Mouse (Mus musculus) liver, embryonic 11.5 days (tissue): Measurements from ENCODE around the gene Elf3. TPM values are rescaled to one million over a fixed set of nuclear protein-coding genes. Genes with fewer than 3 reads are reported as not detected.

Source experiments
- ATAC-seq: fragments of 200-750 bp; cut with Nextera tagmentation; replicated peaks from 2 replicates; pipeline ENCODE4 v1.8.0; 2017; ENCODE audit warnings: moderate number of reproducible peaks, mild to moderate bottlenecking, moderate TSS enrichment, moderate library complexity; ENCODE audit not compliant: low FRiP score
- DNase-seq: peaks from one replicate; pipeline ENCODE4 v3.0.0-alpha.2; 2017; ENCODE audit warnings: low spot score
- H3K27ac ChIP-seq: fragments of 300-500 bp; sonication (generic); 2 replicates; pipeline ENCODE4 v1.5.1; 2014; ENCODE audit warnings: mild to moderate bottlenecking, low read depth, low read length, control low read depth
- H3K27me3 ChIP-seq: fragments of 300-500 bp; sonication (generic); replicated peaks from 2 replicates; pipeline ENCODE4 v1.6.1; 2014; ENCODE audit warnings: low read length, mixed read lengths; ENCODE audit not compliant: control insufficient read depth, insufficient read depth
- H3K36me3 ChIP-seq: fragments of 300-500 bp; sonication (generic); 2 replicates; pipeline ENCODE4 v1.6.1; 2014; ENCODE audit warnings: mild to moderate bottlenecking, low read length, moderate library complexity, mixed read lengths; ENCODE audit not compliant: control insufficient read depth, insufficient read depth
- H3K4me1 ChIP-seq: fragments of 300-500 bp; sonication (generic); replicated peaks from 2 replicates; pipeline ENCODE4 v1.6.1; 2014; ENCODE audit warnings: low read length, mixed read lengths; ENCODE audit not compliant: control insufficient read depth, insufficient read depth
- H3K4me2 ChIP-seq: fragments of 300-500 bp; sonication (generic); 2 replicates; pipeline ENCODE4 v1.6.1; 2014; ENCODE audit warnings: mild to moderate bottlenecking, control low read depth, moderate library complexity
- H3K4me3 ChIP-seq: fragments of 300-500 bp; sonication (generic); 2 replicates; pipeline ENCODE4 v1.5.1; 2014; ENCODE audit warnings: low read depth, low read length, control low read depth
- H3K9ac ChIP-seq: fragments of 300-500 bp; sonication (generic); 2 replicates; pipeline ENCODE4 v1.6.1; 2014; ENCODE audit warnings: low read depth, low read length, control low read depth
- H3K9me3 ChIP-seq: fragments of 300-500 bp; sonication (generic); 2 replicates; pipeline ENCODE4 v1.6.1; 2016; ENCODE audit warnings: low read length, inconsistent platforms, mixed read lengths; ENCODE audit not compliant: control insufficient read depth
- WGBS: fragments of 180-500 bp; shearing (Covaris S2); extraction: QIAGEN DNeasy Blood & Tissue Kit; methylation state at CpG from one replicate; pipeline ENCODE4 v1.1.7; 2014; 5-methylcytosine and 5-hydroxymethylcytosine counted together
- polyA plus RNA-seq: library from polyadenylated mRNA; unstranded; fragments of >200 nt; fragmentation: Nextera tagmentation; extraction: Ambion mirVana; gene quantifications from 2 replicates; pipeline ENCODE4 v1.2.1, GENCODE M21; 2014

The Elf3 gene
- 2.0 and 2.4 TPM in 2 replicates for polyA plus RNA-seq

DNA sequence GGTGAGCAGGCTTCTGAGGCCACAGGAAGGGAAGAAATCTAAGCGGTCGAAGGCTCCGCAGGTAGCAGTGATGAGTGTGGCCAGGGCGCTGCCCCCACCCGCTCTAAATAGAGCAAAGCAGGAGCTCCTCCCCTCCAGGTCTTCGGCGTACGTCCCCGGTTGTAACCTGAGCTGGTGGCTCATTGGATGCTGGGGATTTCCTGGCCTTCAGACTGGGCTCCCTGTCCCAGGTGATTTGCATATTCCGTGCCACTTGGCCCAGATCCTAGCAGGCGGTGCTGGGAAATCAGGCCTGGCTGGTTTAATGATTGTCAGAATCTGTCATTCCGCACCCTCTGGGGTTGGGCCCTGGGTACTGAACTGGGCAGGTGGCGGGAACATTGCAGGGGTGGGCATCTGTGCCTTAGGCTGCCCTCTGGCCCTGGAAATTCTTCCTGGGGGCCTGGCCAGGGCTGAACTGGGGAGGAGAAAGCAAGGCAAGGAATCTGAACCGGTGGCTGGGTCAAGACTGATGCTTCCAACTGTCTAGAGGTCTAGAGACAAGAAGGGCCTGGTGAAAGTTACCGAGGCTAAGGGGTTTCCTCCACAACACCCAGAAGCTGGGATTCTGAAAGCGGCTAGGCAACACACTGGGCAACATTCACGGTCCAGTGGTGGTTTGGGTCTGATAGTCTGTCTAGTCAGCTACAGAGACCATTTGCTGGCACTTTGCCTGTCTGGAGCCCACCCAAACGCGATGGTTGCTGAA is at the start of gene Elf3:
Elf3 (minus strand) TSS at position 189 of the 748 bp plus-strand sequence.
- 19% methylated on average over 19 of the region's 19 CpGs for WGBS
- H3K9ac ChIP-seq, result peak within 1 kb of the TSS; percentile 55
- no peaks in the 10 kb centered on the region for H3K9me3 ChIP-seq
- peaks cover 3% of the 10 kb centered on the region for H3K36me3 ChIP-seq
- no peaks in the 10 kb centered on the region; the same call in 1 of the 2 replicates for H3K27me3 ChIP-seq
- H3K27ac ChIP-seq, result peak within 1 kb of the TSS; percentile 29; the same call in 1 of the 2 replicates
- DNase-seq (peak; percentile 45), ATAC-seq (peak; percentile 58)
- peaks cover 7% of the 10 kb centered on the region; the same call in 1 of the 2 replicates for H3K4me1 ChIP-seq
- H3K4me2 ChIP-seq, result peak within 1 kb of the TSS; percentile 66
- peak within 1 kb of the TSS; percentile 28; the same call in 1 of the 2 replicates for H3K4me3 ChIP-seq

GRCm38 (mm10) chr1:135290908-135291307 is 32.5 kb upstream of the Elf3 start:
- Histone ChIP-seq H3K4me3 (no peak overlapping the region), H3K4me1 (no peaks in the 10 kb centered on the region), H3K36me3 (0 out of 2 replicates have a peak, but pooled peaks cover 6% of the 10 kb centered on the region), H3K9ac (no peak overlapping the region), H3K27me3 (no peaks in the 10 kb centered on the region), H3K4me2 (no peak overlapping the region), H3K27ac (no peak overlapping the region), H3K9me3 (no peaks in the 10 kb centered on the region)
- ATAC-seq, result no peak
- 85% methylated on average over 5 of the region's 5 CpGs for WGBS
- DNase-seq, result no peak

DNA sequence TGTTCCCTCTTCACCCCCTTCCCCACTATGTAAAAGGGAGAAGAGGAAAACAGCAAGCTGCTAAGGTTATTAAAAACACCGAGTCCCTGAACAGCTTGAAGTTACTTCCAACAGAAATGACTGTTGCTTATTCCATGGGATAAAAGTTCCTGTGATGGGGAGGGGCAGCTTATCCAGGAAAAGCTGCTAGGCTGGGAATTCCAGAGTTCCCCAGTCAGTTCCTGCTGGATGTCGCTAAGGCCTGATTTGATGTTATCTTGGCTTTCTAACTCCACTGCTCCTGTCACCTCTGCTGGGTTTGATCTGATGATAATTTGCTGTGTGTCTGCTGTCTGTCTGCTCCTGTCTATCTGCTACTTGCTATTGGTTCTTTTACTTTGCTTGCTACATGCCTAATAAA is 27.9 kb upstream of the Elf3 start:
- Histone ChIP-seq H3K27ac (no peak overlapping the region), H3K27me3 (no peaks in the 10 kb centered on the region), H3K4me1 (no peaks in the 10 kb centered on the region), H3K36me3 (no peaks in the 10 kb centered on the region), H3K9ac (no peak overlapping the region), H3K4me2 (no peak overlapping the region), H3K9me3 (no peaks in the 10 kb centered on the region), H3K4me3 (no peak overlapping the region)
- 61% methylated on average over 2 of the region's 2 CpGs for WGBS
- no peak for ATAC-seq
- DNase-seq, result no peak

- H3K4me2 ChIP-seq, result peak within 1 kb of the TSS; percentile 96
- under 1% methylated on average over 37 of the region's 39 CpGs for WGBS
- H3K4me3 ChIP-seq, result peak within 1 kb of the TSS; percentile 65
- no peaks in the 10 kb centered on the region for H3K27me3 ChIP-seq
- peak within 1 kb of the TSS; percentile 62; the same call in 1 of the 2 replicates for H3K27ac ChIP-seq
- H3K9ac ChIP-seq, result peak within 1 kb of the TSS; percentile 75
- no peaks in the 10 kb centered on the region; the same call in 1 of the 2 replicates for H3K36me3 ChIP-seq
- ATAC-seq (peak; percentile 82), DNase-seq (peak; percentile 66)
- H3K9me3 ChIP-seq, result no peaks in the 10 kb centered on the region
- no peaks in the 10 kb centered on the region for H3K4me1 ChIP-seq
Measured at GRCm38 (mm10) chr1:135283826-135284291, 25.5 kb upstream of the Elf3 start, which contains the start of gene Rnpep. Rnpep (minus strand) TSS chr1:135284084.

GRCm38 (mm10) chr1:135283287-135283825 is 25.0 kb upstream of the Elf3 start:
- H3K4me2 ChIP-seq, result peak overlapping the region; percentile 96
- under 1% methylated on average over 48 of the region's 48 CpGs for WGBS
- H3K4me1 ChIP-seq, result no peaks in the 10 kb centered on the region
- ATAC-seq (peak; percentile 77), DNase-seq (peak; percentile 70)
- H3K36me3 ChIP-seq, result no peaks in the 10 kb centered on the region; the same call in 1 of the 2 replicates
- peak overlapping the region; percentile 62; the same call in 1 of the 2 replicates for H3K27ac ChIP-seq
- H3K27me3 ChIP-seq, result no peaks in the 10 kb centered on the region
- H3K4me3 ChIP-seq, result peak overlapping the region; percentile 65
- H3K9me3 ChIP-seq, result no peaks in the 10 kb centered on the region
- peak overlapping the region; percentile 75 for H3K9ac ChIP-seq

DNA sequence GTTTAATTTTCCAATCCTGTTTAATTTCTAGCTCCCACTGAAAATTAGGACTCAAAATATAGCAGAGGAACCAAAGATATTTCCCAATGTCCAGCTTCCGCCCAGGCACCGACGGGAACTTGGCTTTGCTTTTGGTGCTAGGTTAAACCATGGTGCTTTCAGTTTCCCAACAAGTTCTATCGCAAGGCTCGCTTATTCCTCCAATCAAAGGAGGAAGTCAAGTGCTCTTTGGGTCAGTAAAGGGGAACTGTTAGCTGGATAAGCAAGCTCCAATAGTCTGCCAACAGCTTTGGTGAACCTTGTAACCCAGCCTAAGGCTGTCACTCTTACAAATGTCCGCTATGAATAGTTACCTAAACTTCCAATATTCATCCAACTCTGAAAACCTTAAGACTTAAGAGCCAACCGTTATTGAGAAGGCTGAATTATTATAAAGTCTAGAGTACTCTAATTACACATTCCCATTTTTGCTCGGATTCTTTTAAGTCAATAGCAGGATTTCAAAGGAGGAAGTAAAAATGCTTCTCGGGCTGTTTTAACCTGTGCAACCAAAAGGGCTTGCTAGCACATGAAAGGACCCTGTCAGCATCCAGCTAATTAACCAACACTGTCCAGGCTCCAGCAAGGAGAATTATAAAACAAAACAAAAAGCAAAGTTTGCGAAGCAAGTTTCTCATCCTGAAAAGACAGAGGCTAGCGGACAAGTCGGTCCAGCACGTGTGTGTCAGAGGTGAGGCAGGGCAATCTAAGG is 24.3 kb upstream of the Elf3 start:
- Histone ChIP-seq H3K9me3 (no peaks in the 10 kb centered on the region), H3K9ac (peak overlapping the region; percentile 75), H3K36me3 (no peaks in the 10 kb centered on the region; the same call in 1 of the 2 replicates), H3K4me3 (peak overlapping the region; percentile 65), H3K27me3 (no peaks in the 10 kb centered on the region), H3K27ac (peak overlapping the region; percentile 62; the same call in 1 of the 2 replicates), H3K4me1 (no peaks in the 10 kb centered on the region), H3K4me2 (peak overlapping the region; percentile 96)
- WGBS, result 22% methylated on average over 13 of the region's 13 CpGs
- ATAC-seq (0 out of 2 replicates have a peak, but pooled peaks have one; percentile 18), DNase-seq (no peak)

- Histone ChIP-seq H3K9me3 (no peaks in the 10 kb centered on the region), H3K9ac (no peak overlapping the region), H3K27ac (no peak overlapping the region), H3K27me3 (no peaks in the 10 kb centered on the region), H3K4me1 (no peaks in the 10 kb centered on the region), H3K4me2 (peak overlapping the region; percentile 5; the same call in 1 of the 2 replicates), H3K4me3 (no peak overlapping the region), H3K36me3 (peaks cover 2% of the 10 kb centered on the region; the same call in 1 of the 2 replicates)
- no peak for ATAC-seq
- DNase-seq, result no peak
- 92% methylated on average over 17 of the region's 17 CpGs for WGBS
Measured at GRCm38 (mm10) chr1:135281841-135282240, 23.5 kb upstream of the Elf3 start.

GRCm38 (mm10) chr1:135280646-135281045 is 22.3 kb upstream of the Elf3 start:
- no peak overlapping the region for H3K27ac ChIP-seq
- H3K36me3 ChIP-seq, result peaks cover 6% of the 10 kb centered on the region; the same call in 1 of the 2 replicates
- WGBS, result 87% methylated on average over 9 of the region's 9 CpGs
- H3K4me3 ChIP-seq, result no peak overlapping the region
- H3K27me3 ChIP-seq, result no peaks in the 10 kb centered on the region
- H3K4me1 ChIP-seq, result no peaks in the 10 kb centered on the region
- no peak overlapping the region for H3K4me2 ChIP-seq
- H3K9ac ChIP-seq, result no peak overlapping the region
- no peaks in the 10 kb centered on the region for H3K9me3 ChIP-seq
- no peak for ATAC-seq
- no peak for DNase-seq
